Mouse (Mus musculus) heart, embryonic 10.5 days (tissue): ENCODE data around the gene Myrip. TPM values are rescaled to one million over a fixed set of nuclear protein-coding genes. Genes with fewer than 3 reads are reported as not detected.
"Not testable (repeated sequence)": the region's sequence is repeated elsewhere in the genome, so short reads cannot be mapped to it uniquely, and the experiment has no call there.

Source experiments
- DNase-seq: peaks from one replicate; pipeline ENCODE4 v3.0.0-alpha.2; 2017; ENCODE audit warnings: low spot score
- H3K27ac ChIP-seq: fragments of 300-500 bp; sonication (generic); 2 replicates; pipeline ENCODE4 v1.5.1; 2016; ENCODE audit warnings: mild to moderate bottlenecking
- H3K27me3 ChIP-seq: fragments of 300-500 bp; sonication (generic); 2 replicates; pipeline ENCODE4 v1.6.1; 2016; ENCODE audit warnings: mild to moderate bottlenecking; ENCODE audit not compliant: poor library complexity, insufficient read depth, severe bottlenecking
- H3K36me3 ChIP-seq: fragments of 300-500 bp; sonication (generic); 2 replicates; pipeline ENCODE4 v1.6.1; 2016; ENCODE audit warnings: mild to moderate bottlenecking, moderate library complexity
- H3K4me1 ChIP-seq: fragments of 300-500 bp; sonication (generic); 2 replicates; pipeline ENCODE4 v1.6.1; 2016; ENCODE audit warnings: mild to moderate bottlenecking
- H3K4me3 ChIP-seq: fragments of 300-500 bp; sonication (generic); 2 replicates; pipeline ENCODE4 v1.5.1; 2016; ENCODE audit warnings: mild to moderate bottlenecking, moderate library complexity
- H3K9me3 ChIP-seq: fragments of 300-500 bp; sonication (generic); 2 replicates; pipeline ENCODE4 v1.6.1; 2016; ENCODE audit warnings: mild to moderate bottlenecking, moderate library complexity
- WGBS: fragments of 180-500 bp; shearing (Covaris S2); methylation state at CpG from one replicate; pipeline ENCODE4 v1.1.7; 2016; 5-methylcytosine and 5-hydroxymethylcytosine counted together
- polyA plus RNA-seq: library from polyadenylated mRNA; unstranded; fragments of >200 nt; fragmentation: Nextera tagmentation; extraction: Ambion mirVana; gene quantifications from 2 replicates; pipeline ENCODE4 v1.2.1, GENCODE M21; 2016

The Myrip gene
- 0.15 and 0.21 TPM in 2 replicates for polyA plus RNA-seq

- not testable (repeated sequence) for H3K27ac ChIP-seq, H3K9me3 ChIP-seq, H3K36me3 ChIP-seq, DNase-seq, H3K4me3 ChIP-seq
- 85% methylated on average over 1 of the region's 1 CpGs for WGBS
- Histone ChIP-seq H3K27me3 (peaks cover 48% of the 10 kb centered on the region), H3K4me1 (peaks cover 20% of the 10 kb centered on the region)
Measured at GRCm38 (mm10) chr9:120301213-120301612, at the start of gene Myrip. Gene Myrip, plus strand, starts transcription at chr9:120301513.

- WGBS = 85% methylated on average over 8 of the region's 8 CpGs
- Histone ChIP-seq H3K27me3 (no peaks in the 10 kb centered on the region), H3K27ac (no peak overlapping the region), H3K4me3 (no peak overlapping the region), H3K9me3 (no peaks in the 10 kb centered on the region), H3K4me1 (no peaks in the 10 kb centered on the region), H3K36me3 (no peaks in the 10 kb centered on the region)
- no peak for DNase-seq
Measured at GRCm38 (mm10) chr9:120259805-120260204, 41.5 kb upstream of the Myrip start.

GRCm38 (mm10) chr9:120263994-120264393 lies 37.3 kb upstream of the Myrip start:
- H3K4me1 ChIP-seq = no peaks in the 10 kb centered on the region
- no peak overlapping the region for H3K4me3 ChIP-seq
- H3K27ac ChIP-seq = no peak overlapping the region
- DNase-seq = no peak
- no peaks in the 10 kb centered on the region for H3K9me3 ChIP-seq
- H3K36me3 ChIP-seq = no peaks in the 10 kb centered on the region
- 75% methylated on average over 5 of the region's 5 CpGs for WGBS
- H3K27me3 ChIP-seq = no peaks in the 10 kb centered on the region

GRCm38 (mm10) chr9:120273083-120273482 lies 28.2 kb upstream of the Myrip start:
- no peak for DNase-seq
- WGBS = 69% methylated on average over 8 of the region's 8 CpGs
- no peaks in the 10 kb centered on the region for H3K36me3 ChIP-seq
- H3K27me3 ChIP-seq = no peaks in the 10 kb centered on the region
- no peaks in the 10 kb centered on the region for H3K4me1 ChIP-seq
- H3K27ac ChIP-seq = no peak overlapping the region
- no peak overlapping the region for H3K4me3 ChIP-seq
- H3K9me3 ChIP-seq = no peaks in the 10 kb centered on the region

- WGBS = 80% methylated on average over 7 of the region's 7 CpGs
- no peak for DNase-seq
- Histone ChIP-seq H3K9me3 (no peaks in the 10 kb centered on the region), H3K36me3 (no peaks in the 10 kb centered on the region), H3K27me3 (no peaks in the 10 kb centered on the region), H3K4me1 (no peaks in the 10 kb centered on the region), H3K27ac (no peak overlapping the region), H3K4me3 (no peak overlapping the region)
Measured at GRCm38 (mm10) chr9:120275226-120275625, 26.1 kb upstream of the Myrip start.

- Histone ChIP-seq H3K4me3 (no peak overlapping the region), H3K27me3 (no peaks in the 10 kb centered on the region), H3K36me3 (no peaks in the 10 kb centered on the region), H3K27ac (no peak overlapping the region), H3K4me1 (no peaks in the 10 kb centered on the region), H3K9me3 (no peaks in the 10 kb centered on the region)
- DNase-seq = no peak
- WGBS = 91% methylated on average over 12 of the region's 12 CpGs
Measured at GRCm38 (mm10) chr9:120281147-120281546, 20.2 kb upstream of the Myrip start.

- Histone ChIP-seq H3K4me3 (no peak overlapping the region), H3K9me3 (no peaks in the 10 kb centered on the region), H3K27me3 (peaks cover 4% of the 10 kb centered on the region; the same call in 1 of the 2 replicates), H3K27ac (no peak overlapping the region), H3K4me1 (no peaks in the 10 kb centered on the region), H3K36me3 (no peaks in the 10 kb centered on the region)
- WGBS = 74% methylated on average over 9 of the region's 9 CpGs
- no peak for DNase-seq
Measured at GRCm38 (mm10) chr9:120282461-120283047, 18.8 kb upstream of the Myrip start.

GRCm38 (mm10) chr9:120283556-120283955 lies 17.8 kb upstream of the Myrip start:
- no peak overlapping the region for H3K4me3 ChIP-seq
- peaks cover 4% of the 10 kb centered on the region; the same call in 1 of the 2 replicates for H3K27me3 ChIP-seq
- H3K4me1 ChIP-seq = no peaks in the 10 kb centered on the region
- DNase-seq = no peak
- H3K36me3 ChIP-seq = no peaks in the 10 kb centered on the region
- WGBS = 86% methylated on average over 12 of the region's 12 CpGs
- H3K27ac ChIP-seq = no peak overlapping the region
- no peaks in the 10 kb centered on the region for H3K9me3 ChIP-seq

- no peaks in the 10 kb centered on the region for H3K4me1 ChIP-seq
- peaks cover 4% of the 10 kb centered on the region; the same call in 1 of the 2 replicates for H3K27me3 ChIP-seq
- no peak overlapping the region for H3K4me3 ChIP-seq
- DNase-seq = no peak
- H3K27ac ChIP-seq = no peak overlapping the region
- WGBS = 27% methylated on average over 3 of the region's 3 CpGs
- H3K36me3 ChIP-seq = no peaks in the 10 kb centered on the region
- no peaks in the 10 kb centered on the region for H3K9me3 ChIP-seq
Measured at GRCm38 (mm10) chr9:120288011-120288410, 13.3 kb upstream of the Myrip start.

GRCm38 (mm10) chr9:120290375-120290774 lies 10.9 kb upstream of the Myrip start:
- H3K27me3 ChIP-seq = peaks cover 4% of the 10 kb centered on the region; the same call in 1 of the 2 replicates
- no peaks in the 10 kb centered on the region for H3K36me3 ChIP-seq
- H3K4me3 ChIP-seq = no peak overlapping the region
- no peak overlapping the region for H3K27ac ChIP-seq
- 82% methylated on average over 2 of the region's 2 CpGs for WGBS
- DNase-seq = no peak
- H3K9me3 ChIP-seq = no peaks in the 10 kb centered on the region
- no peaks in the 10 kb centered on the region for H3K4me1 ChIP-seq

GRCm38 (mm10) chr9:120292488-120292887 lies 8.8 kb upstream of the Myrip start:
- Histone ChIP-seq H3K36me3 (no peaks in the 10 kb centered on the region), H3K27me3 (0 out of 2 replicates have a peak, but pooled peaks cover 4% of the 10 kb centered on the region), H3K4me1 (no peaks in the 10 kb centered on the region), H3K27ac (no peak overlapping the region), H3K9me3 (no peaks in the 10 kb centered on the region), H3K4me3 (no peak overlapping the region)
- DNase-seq = no peak
- 67% methylated on average over 5 of the region's 5 CpGs for WGBS

- H3K4me1 ChIP-seq = no peaks in the 10 kb centered on the region
- no peak for DNase-seq
- no peak overlapping the region for H3K27ac ChIP-seq
- no peaks in the 10 kb centered on the region for H3K9me3 ChIP-seq
- no peaks in the 10 kb centered on the region for H3K36me3 ChIP-seq
- WGBS = 72% methylated on average over 5 of the region's 5 CpGs
- H3K4me3 ChIP-seq = no peak overlapping the region
- 0 out of 2 replicates have a peak, but pooled peaks cover 4% of the 10 kb centered on the region for H3K27me3 ChIP-seq
Measured at GRCm38 (mm10) chr9:120295527-120295926, 5.8 kb upstream of the Myrip start.

- H3K4me1 ChIP-seq = no peaks in the 10 kb centered on the region
- DNase-seq = no peak
- 85% methylated on average over 1 of the region's 1 CpGs for WGBS
- H3K36me3 ChIP-seq = no peaks in the 10 kb centered on the region
- no peaks in the 10 kb centered on the region for H3K9me3 ChIP-seq
- no peak overlapping the region for H3K27ac ChIP-seq
- H3K27me3 ChIP-seq = peaks cover 8% of the 10 kb centered on the region; the same call in 1 of the 2 replicates
- no peak overlapping the region for H3K4me3 ChIP-seq
Measured at GRCm38 (mm10) chr9:120296938-120297337, 4.4 kb upstream of the Myrip start.

GRCm38 (mm10) chr9:120299429-120299828 lies 1.9 kb upstream of the Myrip start:
- H3K9me3 ChIP-seq = peaks cover 5% of the 10 kb centered on the region; the same call in 1 of the 2 replicates

More at GRCm38 (mm10) chr9:120299429-120299828, 1.9 kb upstream of the Myrip start:
- Histone ChIP-seq H3K36me3 (no peaks in the 10 kb centered on the region), H3K4me1 (peaks cover 16% of the 10 kb centered on the region), H3K27ac (no peak overlapping the region), H3K4me3 (no peak overlapping the region), H3K27me3 (peaks cover 33% of the 10 kb centered on the region)
- DNase-seq = no peak
- 66% methylated on average over 2 of the region's 2 CpGs for WGBS
